Mouse (Mus musculus): ENCODE results near the gene Scyl1. TPM values are rescaled to one million over a fixed set of nuclear protein-coding genes. Genes with fewer than 3 reads are reported as not detected.

Gene Scyl1
- polyA plus RNA-seq, 1 experiment from 2014 or later = 65.8 TPM

DNA sequence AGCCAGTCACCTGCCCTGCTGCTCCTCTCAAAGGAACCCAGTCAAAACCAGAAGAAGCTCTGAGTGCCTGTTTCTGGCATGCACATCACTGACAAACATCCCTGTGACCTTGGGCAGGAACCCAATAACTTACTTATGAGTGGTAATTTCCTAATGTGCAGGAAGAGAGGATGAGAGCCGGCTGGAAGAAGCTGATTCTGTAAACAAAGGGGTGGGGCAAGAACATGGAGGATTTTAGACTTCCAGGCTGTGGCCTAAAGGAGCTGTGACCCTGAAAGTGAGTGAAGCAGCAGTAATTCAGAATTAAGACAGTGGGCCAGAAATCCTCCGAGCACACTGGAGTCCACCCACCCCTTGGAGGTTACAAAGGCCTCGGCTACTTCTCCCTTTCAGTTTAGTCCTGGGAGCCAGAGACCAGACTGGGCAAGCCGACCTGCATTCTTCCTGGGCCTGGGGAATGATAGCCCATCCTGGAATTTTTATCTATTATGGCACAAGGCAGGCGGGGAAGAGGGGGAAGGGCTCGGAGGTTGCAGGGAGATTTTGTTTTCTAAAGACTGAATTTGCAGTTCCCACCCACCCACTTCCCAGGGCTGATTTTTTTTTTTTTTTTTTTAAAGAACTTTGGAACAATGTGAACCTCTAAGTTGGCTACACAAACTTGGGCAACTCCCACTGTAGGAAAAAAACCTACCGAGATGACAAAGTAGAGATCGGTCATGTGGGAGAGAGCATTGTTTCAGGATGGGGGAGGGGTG, 35.0 kb upstream of the Scyl1 start:
- peak overlapping the region; percentile 70; the same call in 1 of the 2 replicates for H3K27ac ChIP-seq (replicated peaks; ENCODE audit: low read depth, low read length)
- peaks cover 37% of the 10 kb centered on the region for H3K4me1 ChIP-seq (ENCODE audit: control insufficient read depth, insufficient read depth, low read length)
- 15% methylated on average over 8 of the region's 8 CpGs for WGBS
- H3K27me3 ChIP-seq (ENCODE audit: control insufficient read depth, insufficient read depth, low read length) = no peaks in the 10 kb centered on the region
- no peak overlapping the region for H3K4me2 ChIP-seq (ENCODE audit: low read depth, severe bottlenecking)
- no peaks in the 10 kb centered on the region for H3K36me3 ChIP-seq (ENCODE audit: control insufficient read depth, insufficient read depth, low read length)
- DNase-seq (ENCODE audit: low spot score) (no peak), ATAC-seq (ENCODE audit: insufficient number of reproducible peaks, low FRiP score, low TSS enrichment, low read depth) (no peak)
- no peak overlapping the region for H3K4me3 ChIP-seq (ENCODE audit: low read depth, low read length)
- no peaks in the 10 kb centered on the region for H3K9me3 ChIP-seq (ENCODE audit: control insufficient read depth, low read length)
- peak overlapping the region; percentile 37; the same call in 1 of the 2 replicates for H3K9ac ChIP-seq (ENCODE audit: low read length)

DNA sequence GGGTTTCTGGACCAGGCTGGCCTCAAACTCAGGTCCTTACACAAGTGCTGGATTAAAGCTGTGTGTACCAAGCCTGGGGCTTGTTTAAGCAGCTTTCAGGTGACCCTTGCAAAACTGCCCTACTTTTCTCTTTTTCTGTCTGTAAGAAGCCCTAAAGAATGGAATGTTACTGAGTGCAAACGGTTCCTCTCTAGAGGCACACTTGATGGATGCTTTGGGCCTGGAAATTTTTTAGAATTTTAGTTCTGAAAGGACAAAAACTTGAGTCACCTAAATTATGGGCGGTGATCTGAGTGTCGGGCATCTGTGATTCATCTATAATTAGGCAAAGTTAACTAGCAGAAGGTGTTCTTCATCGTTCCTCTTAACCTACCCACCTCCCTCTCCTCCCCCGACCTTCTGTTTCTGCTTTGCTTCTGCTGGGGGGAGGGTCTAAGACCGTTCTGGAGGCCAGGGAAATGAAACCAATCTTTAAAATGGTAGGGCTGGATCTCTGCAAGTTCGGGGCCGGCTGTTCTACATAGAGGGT, 33.2 kb upstream of the Scyl1 start:
- peak overlapping the region; percentile 92; the same call in 1 of the 2 replicates for H3K4me2 ChIP-seq (ENCODE audit: low read depth, severe bottlenecking)
- H3K4me3 ChIP-seq (ENCODE audit: low read depth, low read length) = no peak overlapping the region
- H3K4me1 ChIP-seq (ENCODE audit: control insufficient read depth, insufficient read depth, low read length) = peaks cover 21% of the 10 kb centered on the region
- no peaks in the 10 kb centered on the region for H3K36me3 ChIP-seq (ENCODE audit: control insufficient read depth, insufficient read depth, low read length)
- H3K27me3 ChIP-seq (ENCODE audit: control insufficient read depth, insufficient read depth, low read length) = no peaks in the 10 kb centered on the region
- peak overlapping the region; percentile 99 for H3K27ac ChIP-seq (replicated peaks; ENCODE audit: low read depth, low read length)
- 15% methylated on average over 8 of the region's 8 CpGs for WGBS
- ATAC-seq (ENCODE audit: insufficient number of reproducible peaks, low FRiP score, low TSS enrichment, low read depth) (no peak), DNase-seq (ENCODE audit: low spot score) (peak; percentile 49)
- H3K9me3 ChIP-seq (ENCODE audit: control insufficient read depth, low read length) = no peaks in the 10 kb centered on the region
- H3K9ac ChIP-seq (ENCODE audit: low read length) = peak overlapping the region; percentile 95

- peak overlapping the region; percentile 95 for H3K9ac ChIP-seq (ENCODE audit: low read length)
- peak overlapping the region; percentile 63 for H3K4me3 ChIP-seq (ENCODE audit: low read depth, low read length)
- peaks cover 21% of the 10 kb centered on the region for H3K4me1 ChIP-seq (ENCODE audit: control insufficient read depth, insufficient read depth, low read length)
- no peaks in the 10 kb centered on the region for H3K9me3 ChIP-seq (ENCODE audit: control insufficient read depth, low read length)
- no peaks in the 10 kb centered on the region for H3K27me3 ChIP-seq (ENCODE audit: control insufficient read depth, insufficient read depth, low read length)
- ATAC-seq (ENCODE audit: insufficient number of reproducible peaks, low FRiP score, low TSS enrichment, low read depth) (no peak), DNase-seq (ENCODE audit: low spot score) (no peak)
- H3K27ac ChIP-seq (replicated peaks; ENCODE audit: low read depth, low read length) = peak overlapping the region; percentile 99
- no peaks in the 10 kb centered on the region for H3K36me3 ChIP-seq (ENCODE audit: control insufficient read depth, insufficient read depth, low read length)
- whole genome bisulfite sequencing = under 1% methylated on average over 16 of the region's 16 CpGs
- peak overlapping the region; percentile 92 for H3K4me2 ChIP-seq (ENCODE audit: low read depth, severe bottlenecking)
Measured at GRCm38 (mm10) chr19:5803881-5804279, 32.7 kb upstream of the Scyl1 start.

- Histone ChIP-seq H3K9ac (ENCODE audit: low read length) (peak overlapping the region; percentile 95), H3K4me1 (ENCODE audit: control insufficient read depth, insufficient read depth, low read length) (peaks cover 21% of the 10 kb centered on the region), H3K4me3 (ENCODE audit: low read depth, low read length) (peak overlapping the region; percentile 63), H3K36me3 (ENCODE audit: control insufficient read depth, insufficient read depth, low read length) (no peaks in the 10 kb centered on the region; the same call in 1 of the 2 replicates), H3K27me3 (ENCODE audit: control insufficient read depth, insufficient read depth, low read length) (no peaks in the 10 kb centered on the region), H3K27ac (replicated peaks; ENCODE audit: low read depth, low read length) (peak overlapping the region; percentile 99), H3K4me2 (ENCODE audit: low read depth, severe bottlenecking) (peak overlapping the region; percentile 92), H3K9me3 (ENCODE audit: control insufficient read depth, low read length) (no peaks in the 10 kb centered on the region)
- under 1% methylated on average over 67 of the region's 67 CpGs for WGBS
- ATAC-seq (ENCODE audit: insufficient number of reproducible peaks, low FRiP score, low TSS enrichment, low read depth) = peak; percentile 96
- peak; percentile 100 for DNase-seq (ENCODE audit: low spot score)
Measured at GRCm38 (mm10) chr19:5803041-5803880, 32.0 kb upstream of the Scyl1 start.

DNA sequence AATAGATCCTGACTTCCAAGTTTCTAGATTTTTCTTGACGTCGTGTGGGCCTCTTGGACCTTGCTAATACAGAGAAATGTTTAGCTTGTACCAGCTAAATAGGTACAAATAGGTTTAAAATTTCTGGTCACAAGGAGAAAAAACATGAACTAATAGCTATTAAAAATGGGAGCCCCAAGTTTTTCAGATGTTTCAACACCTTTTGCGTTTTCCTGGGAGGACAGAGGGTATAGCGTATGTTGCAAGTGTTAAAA, 31.5 kb upstream of the Scyl1 start:
- Histone ChIP-seq H3K27ac (replicated peaks; ENCODE audit: low read depth, low read length) (peak overlapping the region; percentile 99), H3K27me3 (ENCODE audit: control insufficient read depth, insufficient read depth, low read length) (no peaks in the 10 kb centered on the region), H3K4me2 (ENCODE audit: low read depth, severe bottlenecking) (peak overlapping the region; percentile 92), H3K9me3 (ENCODE audit: control insufficient read depth, low read length) (no peaks in the 10 kb centered on the region), H3K36me3 (ENCODE audit: control insufficient read depth, insufficient read depth, low read length) (peaks cover 1% of the 10 kb centered on the region; the same call in 1 of the 2 replicates), H3K4me1 (ENCODE audit: control insufficient read depth, insufficient read depth, low read length) (peaks cover 21% of the 10 kb centered on the region), H3K9ac (ENCODE audit: low read length) (peak overlapping the region; percentile 95), H3K4me3 (ENCODE audit: low read depth, low read length) (peak overlapping the region; percentile 63)
- ATAC-seq (ENCODE audit: insufficient number of reproducible peaks, low FRiP score, low TSS enrichment, low read depth) (no peak), DNase-seq (ENCODE audit: low spot score) (no peak)
- WGBS = under 1% methylated on average over 4 of the region's 4 CpGs

- Histone ChIP-seq H3K36me3 (ENCODE audit: control insufficient read depth, insufficient read depth, low read length) (peaks cover 3% of the 10 kb centered on the region; the same call in 1 of the 2 replicates), H3K4me1 (ENCODE audit: control insufficient read depth, insufficient read depth, low read length) (peaks cover 21% of the 10 kb centered on the region), H3K9ac (ENCODE audit: low read length) (peak overlapping the region; percentile 95), H3K27ac (replicated peaks; ENCODE audit: low read depth, low read length) (peak overlapping the region; percentile 99), H3K4me3 (ENCODE audit: low read depth, low read length) (peak overlapping the region; percentile 63), H3K27me3 (ENCODE audit: control insufficient read depth, insufficient read depth, low read length) (no peaks in the 10 kb centered on the region), H3K9me3 (ENCODE audit: control insufficient read depth, low read length) (no peaks in the 10 kb centered on the region), H3K4me2 (ENCODE audit: low read depth, severe bottlenecking) (peak overlapping the region; percentile 92)
- DNase-seq (ENCODE audit: low spot score) (peak; percentile 99), ATAC-seq (ENCODE audit: insufficient number of reproducible peaks, low FRiP score, low TSS enrichment, low read depth) (no peak)
- under 1% methylated on average over 25 of the region's 25 CpGs for WGBS
Measured at GRCm38 (mm10) chr19:5802011-5802786, 31.0 kb upstream of the Scyl1 start.

DNA sequence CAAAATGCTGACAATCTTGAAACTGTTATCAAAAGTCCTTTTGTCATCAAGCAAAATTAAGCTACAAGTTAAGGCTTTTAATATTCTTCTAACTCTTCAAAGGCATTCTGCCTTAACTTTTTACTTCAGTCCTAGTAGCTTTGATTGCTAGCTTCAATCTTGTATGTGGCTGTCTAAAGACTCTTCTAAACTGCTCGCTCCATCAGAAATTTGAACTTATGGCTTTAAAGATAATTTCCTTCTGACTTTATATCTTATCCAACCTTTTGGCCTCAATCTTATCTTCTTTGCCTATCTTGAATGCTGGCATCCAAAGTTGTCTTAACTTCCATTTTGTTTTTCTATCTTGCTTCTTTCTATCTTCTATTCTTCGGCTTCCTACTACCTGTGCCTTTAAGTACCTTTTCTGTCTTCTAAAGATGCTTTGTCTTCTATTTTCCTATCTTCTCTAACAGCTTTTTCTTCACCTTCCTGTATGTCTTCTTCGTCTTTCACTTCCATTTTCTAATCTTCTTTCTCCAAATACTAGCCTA, 30.3 kb upstream of the Scyl1 start:
- 15% methylated on average over 3 of the region's 3 CpGs for WGBS
- H3K36me3 ChIP-seq (ENCODE audit: control insufficient read depth, insufficient read depth, low read length) = peaks cover 9% of the 10 kb centered on the region
- H3K4me1 ChIP-seq (ENCODE audit: control insufficient read depth, insufficient read depth, low read length) = peaks cover 24% of the 10 kb centered on the region
- DNase-seq (ENCODE audit: low spot score) (no peak), ATAC-seq (ENCODE audit: insufficient number of reproducible peaks, low FRiP score, low TSS enrichment, low read depth) (no peak)
- peak overlapping the region; percentile 63 for H3K4me3 ChIP-seq (ENCODE audit: low read depth, low read length)
- H3K4me2 ChIP-seq (ENCODE audit: low read depth, severe bottlenecking) = peak overlapping the region; percentile 66
- H3K9ac ChIP-seq (ENCODE audit: low read length) = peak overlapping the region; percentile 80
- no peak overlapping the region for H3K27ac ChIP-seq (replicated peaks; ENCODE audit: low read depth, low read length)
- no peaks in the 10 kb centered on the region for H3K9me3 ChIP-seq (ENCODE audit: control insufficient read depth, low read length)
- no peaks in the 10 kb centered on the region for H3K27me3 ChIP-seq (ENCODE audit: control insufficient read depth, insufficient read depth, low read length)
